Mouse (Mus musculus): ENCODE measurements around the gene Angel2.
A peak's percentile ranks its signal among the peaks of the same experiment; 100 is the strongest.

Angel2 gene

DNA sequence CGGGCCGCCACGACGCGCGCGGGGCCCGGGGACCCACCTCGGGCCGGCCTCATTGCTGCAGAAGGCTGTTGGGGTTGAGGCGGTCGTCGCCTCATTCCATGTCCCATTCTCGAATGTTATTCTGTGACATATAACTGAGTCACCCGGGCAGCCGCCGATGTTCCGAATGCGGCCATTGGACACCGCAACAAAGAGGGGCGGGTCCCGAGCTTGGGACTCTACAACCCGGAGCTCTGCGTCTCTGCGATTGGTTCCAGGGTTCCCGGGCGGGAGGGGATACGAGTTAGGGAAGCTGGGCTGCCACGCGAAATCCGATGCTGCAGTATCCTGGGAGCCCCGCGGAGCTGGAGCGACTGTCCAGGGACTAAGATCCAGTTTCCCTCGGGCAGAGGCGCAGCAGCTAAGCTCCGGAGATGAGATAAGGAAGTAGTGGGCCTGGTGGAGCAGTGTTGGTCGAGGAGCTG is 54.2 kb downstream of the Angel2 start, which contains the start of gene Vash2:
Gene Vash2 (minus strand): TSS at position 197 of the 464 bp plus-strand sequence.
- DNase-seq (ENCODE audit: low read depth, low spot score), result peak; percentile 96

DNA sequence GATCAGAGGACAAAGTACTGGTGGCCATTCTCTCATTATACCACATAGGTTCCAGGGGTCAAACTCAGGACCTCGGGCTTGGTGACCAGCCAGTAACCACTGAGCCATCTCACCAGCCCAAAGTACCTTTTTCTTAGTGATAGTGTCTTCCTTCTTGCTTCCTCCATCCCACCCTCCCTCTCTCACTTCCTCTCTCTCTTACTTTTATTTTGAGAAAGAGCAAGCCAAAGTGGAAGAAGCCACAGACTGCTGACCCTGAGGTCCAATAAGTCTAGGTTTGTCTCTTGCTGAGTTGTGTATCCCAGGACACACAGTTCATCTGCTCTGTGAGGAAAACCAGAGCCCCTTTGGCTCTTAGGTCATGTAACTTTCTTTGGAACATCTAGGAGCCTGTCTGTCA is 55.6 kb downstream of the Angel2 start:
- no peak for DNase-seq (ENCODE audit: low read depth, low spot score)

DNA sequence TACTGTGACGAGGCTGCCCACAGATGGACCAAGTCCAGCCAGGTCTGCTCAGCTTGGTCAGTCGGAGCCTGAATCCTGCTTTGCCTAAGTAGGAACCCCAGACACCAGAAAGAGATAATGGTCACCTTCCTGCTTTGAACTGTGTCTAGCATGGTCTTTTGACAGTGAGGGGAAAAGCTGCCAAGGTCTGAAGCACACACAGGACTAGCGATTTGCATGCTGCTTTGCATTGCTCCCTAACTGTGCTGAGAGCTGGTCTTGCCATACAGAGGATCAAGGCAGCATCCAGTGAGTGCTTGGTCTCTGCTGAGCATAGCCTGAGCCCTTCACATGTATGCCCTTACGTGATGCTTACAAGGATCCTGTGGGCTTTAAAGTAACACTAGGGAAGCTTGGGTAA is 56.5 kb downstream of the Angel2 start:
- DNase-seq (ENCODE audit: low read depth, low spot score), result no peak

DNA sequence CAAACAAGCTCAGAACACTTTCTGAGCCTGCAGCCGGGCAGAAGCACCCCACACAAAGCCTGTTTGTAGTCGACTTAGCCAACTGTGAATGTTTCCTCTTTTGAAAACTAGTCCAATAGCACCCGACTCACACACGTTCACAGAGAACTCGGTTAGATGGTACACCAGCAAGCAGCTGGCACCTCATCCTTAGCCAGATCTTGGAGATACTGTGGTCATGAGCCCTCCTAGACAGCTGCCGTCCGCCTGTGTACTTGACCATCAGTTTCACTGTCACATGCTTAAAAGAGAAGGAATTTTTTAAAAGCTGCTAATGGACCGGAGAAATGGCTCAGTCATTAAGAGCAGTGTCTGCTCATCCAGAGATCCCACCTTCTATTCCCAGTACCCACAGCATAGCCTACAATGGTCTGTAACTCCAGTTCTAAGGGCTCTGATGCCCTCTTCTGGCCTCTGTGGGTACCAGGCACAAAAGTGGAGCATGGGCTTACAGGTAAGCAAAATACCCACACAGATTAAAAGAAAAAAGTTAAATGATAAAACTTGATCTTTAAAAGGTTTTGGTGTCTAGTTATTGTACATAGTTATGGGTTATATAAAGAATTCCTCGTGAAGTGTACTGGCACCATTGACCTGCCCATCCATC is 64.6 kb downstream of the Angel2 start:
- no peak for DNase-seq (ENCODE audit: low read depth, low spot score)

DNA sequence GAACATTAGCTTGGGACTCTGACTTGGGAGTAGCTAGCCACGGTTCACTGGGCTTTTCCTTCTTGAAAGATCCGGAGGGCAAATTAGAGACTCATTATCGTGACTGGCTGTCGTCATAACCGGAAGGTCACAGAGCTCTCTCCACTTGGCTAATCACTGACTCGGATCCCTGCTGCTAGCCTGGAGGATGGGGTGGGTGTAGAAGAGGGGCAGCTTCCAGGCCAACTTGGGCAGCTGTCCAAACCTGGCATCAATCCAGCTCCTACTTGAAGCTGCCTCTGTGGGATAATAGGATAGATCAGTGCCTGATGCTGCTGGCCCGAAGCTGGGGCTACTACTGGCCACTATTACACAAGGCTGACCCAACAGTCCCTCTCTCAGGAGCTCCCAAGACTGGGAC is 70.6 kb downstream of the Angel2 start:
- DNase-seq (ENCODE audit: low read depth, low spot score), result no peak

DNA sequence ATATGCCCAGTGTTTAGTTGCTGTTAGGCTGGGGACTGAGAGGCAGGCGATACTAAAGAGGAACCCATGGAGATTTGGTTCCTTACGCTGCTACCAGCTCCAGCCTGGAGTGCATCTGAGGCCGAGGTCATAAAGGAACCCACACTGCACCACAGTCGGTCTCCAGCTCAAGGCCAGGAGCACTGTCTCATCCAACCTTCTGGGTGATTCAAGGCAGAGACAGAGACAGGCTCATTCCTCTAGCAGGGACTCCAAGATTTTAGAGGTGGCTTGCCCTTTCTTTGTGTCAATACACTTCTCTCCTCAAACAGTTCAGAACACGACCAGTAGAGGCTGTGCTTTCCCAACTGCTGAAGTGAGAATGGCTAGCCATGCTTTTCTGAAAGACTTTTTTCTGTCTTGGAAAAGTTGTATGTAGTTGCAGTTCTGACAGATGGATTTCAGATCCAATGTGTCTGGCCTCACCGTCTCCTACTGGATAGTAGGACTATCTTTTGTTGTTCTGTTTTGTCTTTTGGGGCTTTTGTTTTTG is 71.5 kb downstream of the Angel2 start:
- DNase-seq (ENCODE audit: low read depth, low spot score), result no peak
